Mouse (Mus musculus) heart, embryonic 13.5 days (tissue): ENCODE measurements around the gene Fkbp14. TPM values are rescaled to one million over a fixed set of nuclear protein-coding genes. Genes with fewer than 3 reads are reported as not detected.

ENCODE experiments used
- ATAC-seq: fragments of 200-750 bp; cut with Nextera tagmentation; 2 replicates; pipeline ENCODE4 v1.8.0; 2017; ENCODE audit warnings: moderate TSS enrichment; ENCODE audit not compliant: insufficient number of reproducible peaks, low FRiP score, low TSS enrichment; ENCODE audit errors: extremely low read depth
- H3K27ac ChIP-seq: fragments of 300-500 bp; sonication (generic); replicated peaks from 2 replicates; pipeline ENCODE4 v1.5.1; 2015; ENCODE audit warnings: moderate library complexity, mild to moderate bottlenecking, inconsistent platforms
- H3K27me3 ChIP-seq: fragments of 300-500 bp; sonication (generic); replicated peaks from 2 replicates; pipeline ENCODE4 v1.6.1; 2015; ENCODE audit warnings: mild to moderate bottlenecking, inconsistent platforms
- H3K36me3 ChIP-seq: fragments of 300-500 bp; sonication (generic); 2 replicates; pipeline ENCODE4 v1.6.1; 2015; ENCODE audit warnings: mild to moderate bottlenecking, inconsistent platforms
- H3K4me1 ChIP-seq: fragments of 300-500 bp; sonication (generic); 2 replicates; pipeline ENCODE4 v1.6.1; 2015; ENCODE audit warnings: inconsistent platforms
- H3K4me2 ChIP-seq: fragments of 300-500 bp; sonication (generic); 2 replicates; pipeline ENCODE4 v1.6.1; 2015; ENCODE audit warnings: inconsistent platforms, mild to moderate bottlenecking, moderate library complexity
- H3K4me3 ChIP-seq: fragments of 300-500 bp; sonication (generic); 2 replicates; pipeline ENCODE4 v1.5.1; 2015; ENCODE audit warnings: moderate library complexity, mild to moderate bottlenecking, inconsistent platforms
- H3K9ac ChIP-seq: fragments of 300-500 bp; sonication (generic); 2 replicates; pipeline ENCODE4 v1.6.1; 2015; ENCODE audit warnings: inconsistent platforms, mild to moderate bottlenecking, moderate library complexity
- H3K9me3 ChIP-seq: fragments of 300-500 bp; sonication (generic); 2 replicates; pipeline ENCODE4 v1.6.1; 2016; ENCODE audit warnings: inconsistent platforms
- WGBS: fragments of 180-500 bp; shearing (Covaris S2); methylation state at CpG from one replicate; pipeline ENCODE4 v1.1.7; 2015; ENCODE audit warnings: mixed read lengths; 5-methylcytosine and 5-hydroxymethylcytosine counted together
- polyA plus RNA-seq: library from polyadenylated mRNA; unstranded; fragments of >200 nt; fragmentation: Nextera tagmentation; extraction: Ambion mirVana; gene quantifications from 2 replicates; pipeline ENCODE4 v1.2.1, GENCODE M21; 2015

Fkbp14 gene
- polyA plus RNA-seq, 1 experiment from 2014 or later, result 24.0 TPM

GRCm38 (mm10) chr6:54562018-54562809 is 34.9 kb downstream of the Fkbp14 start:
- Histone ChIP-seq H3K4me1 (peaks cover 27% of the 10 kb centered on the region), H3K9ac (no peak overlapping the region)
- WGBS, result 64% methylated on average over 16 of the region's 17 CpGs

GRCm38 (mm10) chr6:54558466-54558865 is 38.6 kb downstream of the Fkbp14 start:
- Histone ChIP-seq H3K36me3 (no peaks in the 10 kb centered on the region), H3K27ac (no peak overlapping the region), H3K4me3 (no peak overlapping the region), H3K4me1 (peaks cover 31% of the 10 kb centered on the region), H3K9me3 (0 out of 2 replicates have a peak, but pooled peaks cover 4% of the 10 kb centered on the region), H3K27me3 (no peaks in the 10 kb centered on the region; the same call in 1 of the 2 replicates), H3K4me2 (no peak overlapping the region), H3K9ac (no peak overlapping the region)
- ATAC-seq, result no peak
- WGBS, result 67% methylated on average over 7 of the region's 7 CpGs

More at GRCm38 (mm10) chr6:54562018-54562809, 34.9 kb downstream of the Fkbp14 start:
- Histone ChIP-seq H3K4me3 (no peak overlapping the region), H3K27ac (no peak overlapping the region), H3K36me3 (no peaks in the 10 kb centered on the region), H3K4me2 (no peak overlapping the region), H3K27me3 (peaks cover 20% of the 10 kb centered on the region), H3K9me3 (0 out of 2 replicates have a peak, but pooled peaks cover 4% of the 10 kb centered on the region)
- no peak for ATAC-seq

- no peak for ATAC-seq
- 90% methylated on average over 7 of the region's 7 CpGs for WGBS
- no peaks in the 10 kb centered on the region for H3K36me3 ChIP-seq
Observed at GRCm38 (mm10) chr6:54557671-54558070, 39.4 kb downstream of the Fkbp14 start.

GRCm38 (mm10) chr6:54555816-54556215 is 41.3 kb downstream of the Fkbp14 start:
- no peak overlapping the region for H3K9ac ChIP-seq
- H3K4me1 ChIP-seq, result peaks cover 33% of the 10 kb centered on the region
- ATAC-seq, result no peak
- WGBS, result 52% methylated on average over 1 of the region's 1 CpGs
- 0 out of 2 replicates have a peak, but pooled peaks cover 4% of the 10 kb centered on the region for H3K9me3 ChIP-seq
- H3K27me3 ChIP-seq, result no peaks in the 10 kb centered on the region; the same call in 1 of the 2 replicates
- peak overlapping the region; percentile 60 for H3K27ac ChIP-seq
- no peaks in the 10 kb centered on the region for H3K36me3 ChIP-seq
- H3K4me3 ChIP-seq, result no peak overlapping the region
- H3K4me2 ChIP-seq, result no peak overlapping the region

More at GRCm38 (mm10) chr6:54557671-54558070, 39.4 kb downstream of the Fkbp14 start:
- Histone ChIP-seq H3K4me1 (peaks cover 31% of the 10 kb centered on the region), H3K9me3 (0 out of 2 replicates have a peak, but pooled peaks cover 4% of the 10 kb centered on the region), H3K27me3 (no peaks in the 10 kb centered on the region; the same call in 1 of the 2 replicates), H3K4me3 (no peak overlapping the region), H3K9ac (no peak overlapping the region), H3K27ac (no peak overlapping the region), H3K4me2 (no peak overlapping the region)

- 0 out of 2 replicates have a peak, but pooled peaks cover 4% of the 10 kb centered on the region for H3K9me3 ChIP-seq
- H3K4me1 ChIP-seq, result peaks cover 46% of the 10 kb centered on the region
- WGBS, result 50% methylated on average over 8 of the region's 8 CpGs
- peak overlapping the region; percentile 60 for H3K27ac ChIP-seq
- no peak overlapping the region for H3K4me2 ChIP-seq
- ATAC-seq, result no peak
- H3K36me3 ChIP-seq, result no peaks in the 10 kb centered on the region
- no peak overlapping the region for H3K4me3 ChIP-seq
- H3K27me3 ChIP-seq, result no peaks in the 10 kb centered on the region; the same call in 1 of the 2 replicates
- H3K9ac ChIP-seq, result 0 out of 2 replicates have a peak overlapping the region, but pooled peaks have one; percentile 11
Observed at GRCm38 (mm10) chr6:54554341-54555110, 42.6 kb downstream of the Fkbp14 start.

- Histone ChIP-seq H3K4me1 (peaks cover 55% of the 10 kb centered on the region), H3K4me3 (no peak overlapping the region), H3K9ac (no peak overlapping the region), H3K4me2 (no peak overlapping the region), H3K9me3 (0 out of 2 replicates have a peak, but pooled peaks cover 4% of the 10 kb centered on the region), H3K36me3 (no peaks in the 10 kb centered on the region), H3K27me3 (no peaks in the 10 kb centered on the region; the same call in 1 of the 2 replicates), H3K27ac (peak overlapping the region; percentile 60)
- 72% methylated on average over 2 of the region's 2 CpGs for WGBS
- no peak for ATAC-seq
Observed at GRCm38 (mm10) chr6:54553632-54554031, 43.5 kb downstream of the Fkbp14 start.

- Histone ChIP-seq H3K4me2 (no peak overlapping the region), H3K36me3 (no peaks in the 10 kb centered on the region), H3K4me3 (no peak overlapping the region), H3K27ac (no peak overlapping the region), H3K9me3 (0 out of 2 replicates have a peak, but pooled peaks cover 4% of the 10 kb centered on the region), H3K4me1 (peaks cover 62% of the 10 kb centered on the region), H3K27me3 (no peaks in the 10 kb centered on the region; the same call in 1 of the 2 replicates), H3K9ac (no peak overlapping the region)
- no peak for ATAC-seq
- WGBS, result 78% methylated on average over 9 of the region's 9 CpGs
Observed at GRCm38 (mm10) chr6:54552721-54553413, 44.2 kb downstream of the Fkbp14 start.

- peaks cover 59% of the 10 kb centered on the region for H3K4me1 ChIP-seq
- H3K27ac ChIP-seq, result no peak overlapping the region
- H3K4me3 ChIP-seq, result no peak overlapping the region
- no peak overlapping the region for H3K4me2 ChIP-seq
- no peaks in the 10 kb centered on the region for H3K36me3 ChIP-seq
- no peak; the same call in 1 of the 2 replicates for ATAC-seq
- H3K27me3 ChIP-seq, result no peaks in the 10 kb centered on the region; the same call in 1 of the 2 replicates
- WGBS, result 41% methylated on average over 7 of the region's 7 CpGs
- H3K9me3 ChIP-seq, result no peaks in the 10 kb centered on the region
- H3K9ac ChIP-seq, result no peak overlapping the region
Observed at GRCm38 (mm10) chr6:54550801-54551323, 46.2 kb downstream of the Fkbp14 start.

GRCm38 (mm10) chr6:54549311-54549710 is 47.8 kb downstream of the Fkbp14 start:
- Histone ChIP-seq H3K36me3 (no peaks in the 10 kb centered on the region), H3K27ac (no peak overlapping the region), H3K27me3 (no peaks in the 10 kb centered on the region; the same call in 1 of the 2 replicates), H3K4me1 (peaks cover 45% of the 10 kb centered on the region), H3K4me2 (no peak overlapping the region), H3K9me3 (no peaks in the 10 kb centered on the region), H3K4me3 (no peak overlapping the region), H3K9ac (no peak overlapping the region)
- WGBS, result 57% methylated on average over 4 of the region's 4 CpGs
- ATAC-seq, result no peak

GRCm38 (mm10) chr6:54548314-54549019 is 48.6 kb downstream of the Fkbp14 start:
- H3K27me3 ChIP-seq, result no peaks in the 10 kb centered on the region; the same call in 1 of the 2 replicates
- no peak overlapping the region for H3K27ac ChIP-seq
- peak overlapping the region; percentile 4; the same call in 1 of the 2 replicates for H3K4me2 ChIP-seq
- ATAC-seq, result no peak
- H3K9me3 ChIP-seq, result no peaks in the 10 kb centered on the region; the same call in 1 of the 2 replicates
- H3K4me3 ChIP-seq, result no peak overlapping the region
- no peak overlapping the region for H3K9ac ChIP-seq
- H3K36me3 ChIP-seq, result peaks cover 5% of the 10 kb centered on the region; the same call in 1 of the 2 replicates
- H3K4me1 ChIP-seq, result peaks cover 37% of the 10 kb centered on the region
- whole genome bisulfite sequencing, result 54% methylated on average over 13 of the region's 13 CpGs
